Comparison of ENCODE assay signal across 8 mouse cellular contexts in the genomic region with DNA sequence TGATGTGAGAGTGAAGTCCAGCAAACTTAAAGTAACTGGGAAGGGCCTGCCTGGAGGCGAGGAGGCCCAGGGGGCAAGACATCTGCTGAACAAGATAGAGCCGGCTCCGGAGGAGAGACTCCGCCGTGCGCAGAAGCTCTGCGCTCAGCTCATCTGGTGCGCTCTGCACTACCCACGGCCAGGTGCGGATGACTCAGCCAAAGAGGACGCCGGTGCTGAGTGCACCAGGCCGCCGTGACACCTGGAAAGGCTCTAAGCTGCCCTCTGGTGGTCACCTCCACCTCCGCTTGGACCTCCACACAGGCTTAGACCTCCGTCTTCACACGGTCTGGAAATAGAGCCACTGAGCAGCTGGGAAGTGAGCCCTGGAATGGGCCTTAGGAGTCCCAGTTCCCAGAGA. TPM values are rescaled to one million over a fixed set of nuclear protein-coding genes. Genes with fewer than 3 reads are reported as not detected.
DNase-seq lines count a peak whose midpoint lies in the region; ATAC-seq and TF ChIP-seq lines count a peak whose summit lies in the region.

No protein-coding gene starts in this region.

- ATAC-seq in lung, embryonic 16.5 days (ENCODE audit: low read depth), result peak; percentile 48

- peak overlapping the region; percentile 40 for H3K4me2 ChIP-seq in lung, embryonic 16.5 days (ENCODE audit: low read depth, low read length)

- TF ChIP-seq CTCF in heart, adult 2 months (IDR thresholded peaks at IDR 0.05), result peak; percentile 84
- TF ChIP-seq CTCF in kidney, adult 2 months (conservative IDR thresholded peaks at IDR 0.05; ENCODE audit: insufficient read depth, insufficient read length, low read depth, low read length), result peak; percentile 91

- no peaks in the 10 kb centered on the region for H3K79me2 ChIP-seq in heart, adult 2 months (replicated peaks; ENCODE audit: control insufficient read depth, insufficient read depth, low read length)

- H3K4me3 ChIP-seq in heart, adult 2 months, result no peak overlapping the region
- H3K4me3 ChIP-seq in kidney, adult 2 months (ENCODE audit: insufficient read depth, low read depth, low read length), result no peak overlapping the region
- H3K4me3 ChIP-seq in lung, embryonic 16.5 days (ENCODE audit: low read length), result peak overlapping the region; percentile 6; the same call in 1 of the 2 replicates

- TF ChIP-seq EP300 in heart, adult 2 months (IDR thresholded peaks at IDR 0.05; ENCODE audit: insufficient read depth, low read depth, low read length), result 0 out of 2 replicates have a peak, but pooled peaks have one; percentile 6

- no peaks in the 10 kb centered on the region for H3K9me3 ChIP-seq in lung, embryonic 16.5 days (ENCODE audit: control insufficient read depth, low read length)

- H3K36me3 ChIP-seq in heart, adult 2 months (ENCODE audit: control insufficient read depth, insufficient read depth, low read length), result no peaks in the 10 kb centered on the region
- no peaks in the 10 kb centered on the region for H3K36me3 ChIP-seq in kidney, adult 2 months (ENCODE audit: control insufficient read depth, insufficient read depth, low read length)
- H3K36me3 ChIP-seq in lung, embryonic 16.5 days (ENCODE audit: control insufficient read depth, insufficient read depth, low read length), result no peaks in the 10 kb centered on the region

- H3K27me3 ChIP-seq in heart, adult 2 months (ENCODE audit: control insufficient read depth, insufficient read depth, low read length), result no peaks in the 10 kb centered on the region
- no peaks in the 10 kb centered on the region for H3K27me3 ChIP-seq in kidney, adult 2 months (replicated peaks; ENCODE audit: control insufficient read depth, insufficient read depth, low read length)
- H3K27me3 ChIP-seq in lung, embryonic 16.5 days (ENCODE audit: control insufficient read depth, insufficient read depth, low read depth, low read length), result peaks cover 46% of the 10 kb centered on the region

- intact Hi-C loops in heart, adult 2 months (cut with DNase I), result loop anchor here (2.0 kb wide), 1 partner anchor 20 kb away; no protein-coding TSS in a partner anchor

- 0 out of 2 replicates have a peak, but pooled peaks have one; percentile 18 for TF ChIP-seq POLR2A in heart, adult 2 months (IDR thresholded peaks at IDR 0.05; ENCODE audit: insufficient read depth, low read depth, low read length)
- no peak for TF ChIP-seq POLR2A in kidney, adult 2 months (IDR thresholded peaks at IDR 0.05; ENCODE audit: low read depth, low read length)

- no peak overlapping the region for H3K9ac ChIP-seq in heart, adult 2 months (ENCODE audit: low read depth, low read length)
- H3K9ac ChIP-seq in lung, embryonic 16.5 days (ENCODE audit: low read length), result 0 out of 2 replicates have a peak overlapping the region, but pooled peaks have one; percentile 17

- DNase-seq in 3134 (ENCODE audit: extremely low read depth, insufficient read length, low spot score), result peak; percentile 32
- peak; percentile 96 for DNase-seq in ZHBTc4 (ENCODE audit: low read depth, low spot score)
- DNase-seq in embryo, embryonic 10 days (ENCODE audit: low spot score), result peak; percentile 84
- peak; percentile 76 to 79 for DNase-seq in heart, adult 2 months
- peak; percentile 90 for DNase-seq in kidney, adult 2 months
- DNase-seq in ovary, postnatal 36 days (ENCODE audit: low spot score), result peak; percentile 75
- peak; percentile 56 for DNase-seq in urinary bladder, postnatal 10 days (ENCODE audit: low spot score)

- H3K4me1 ChIP-seq in heart, adult 2 months (ENCODE audit: control insufficient read depth, insufficient read depth, low read length), result peaks cover 6% of the 10 kb centered on the region
- no peaks in the 10 kb centered on the region; the same call in 1 of the 2 replicates for H3K4me1 ChIP-seq in kidney, adult 2 months (ENCODE audit: control insufficient read depth, insufficient read depth, low read length)
- H3K4me1 ChIP-seq in lung, embryonic 16.5 days (replicated peaks; ENCODE audit: control insufficient read depth, insufficient read depth, low read length), result peaks cover 20% of the 10 kb centered on the region

- 14% methylated on average over 17 of the region's 17 CpGs for WGBS in heart, adult 2 months
- 7% methylated on average over 17 of the region's 17 CpGs for WGBS in kidney, adult 2 months
- 2% methylated on average over 17 of the region's 17 CpGs for WGBS in lung, embryonic 16.5 days

- no peak overlapping the region; the same call in 1 of the 2 replicates for H3K27ac ChIP-seq in heart, adult 2 months
- H3K27ac ChIP-seq in kidney, adult 2 months (ENCODE audit: insufficient read depth, low read depth, low read length), result no peak overlapping the region
- H3K27ac ChIP-seq in lung, embryonic 16.5 days (ENCODE audit: low read length), result no peak overlapping the region

RNA-seq across cellular contexts. Expression of gene Mt1, which starts 7.7 kb away (rescaled TPM):
- total RNA-seq in heart, adult 2 months (2021), result 100 to 1,000 TPM; 279 to 438 TPM
- 420 and 727 TPM in 2 replicates for polyA plus RNA-seq in heart, adult 2 months (2012; rRNA removed)
- 906 and 994 TPM in 2 replicates for polyA plus RNA-seq in kidney, adult 2 months (2012; rRNA removed)
- 219 and 314 TPM in 2 replicates for polyA plus RNA-seq in lung, embryonic 16.5 days (2015; fragmentation: Nextera tagmentation; extraction: Ambion mirVana)

RNA-seq across cellular contexts. Expression of gene Mt2, which starts 14.1 kb away (rescaled TPM):
- total RNA-seq in heart, adult 2 months (2021), result 10 to 100 TPM; 51.8 to 74.4 TPM
- polyA plus RNA-seq in heart, adult 2 months (2012; rRNA removed), result 15.6 and 32.2 TPM in 2 replicates
- 57.6 and 80.2 TPM in 2 replicates for polyA plus RNA-seq in kidney, adult 2 months (2012; rRNA removed)
- polyA plus RNA-seq in lung, embryonic 16.5 days (2015; fragmentation: Nextera tagmentation; extraction: Ambion mirVana), result 40.6 and 63.7 TPM in 2 replicates

RNA-seq across cellular contexts. Expression of gene Nup93, which starts 27.8 kb away (rescaled TPM):
- total RNA-seq in heart, adult 2 months (2021), result 10 to 100 TPM; 13.7 to 15.5 TPM
- polyA plus RNA-seq in heart, adult 2 months (2012; rRNA removed), result 11.7 and 18.4 TPM in 2 replicates
- 11.2 and 11.9 TPM in 2 replicates for polyA plus RNA-seq in kidney, adult 2 months (2012; rRNA removed)
- polyA plus RNA-seq in lung, embryonic 16.5 days (2015; fragmentation: Nextera tagmentation; extraction: Ambion mirVana), result 80.2 and 86.2 TPM in 2 replicates

RNA-seq across cellular contexts. Expression of gene Mt3, which starts 34.1 kb away (rescaled TPM):
- 1 to 10 TPM; 2.9 to 3.8 TPM for total RNA-seq in heart, adult 2 months (2021)
- polyA plus RNA-seq in heart, adult 2 months (2012; rRNA removed), result 3.5 and 6.1 TPM in 2 replicates
- polyA plus RNA-seq in kidney, adult 2 months (2012; rRNA removed), result 4.2 and 8.4 TPM in 2 replicates
- 6.3 and 7.7 TPM in 2 replicates for polyA plus RNA-seq in lung, embryonic 16.5 days (2015; fragmentation: Nextera tagmentation; extraction: Ambion mirVana)

RNA-seq across cellular contexts. Expression of gene Mt4, which starts 49.5 kb away (rescaled TPM):
- not detected for total RNA-seq in heart, adult 2 months (2021)
- polyA plus RNA-seq in heart, adult 2 months (2012; rRNA removed), result not detected in 2 replicates
- polyA plus RNA-seq in kidney, adult 2 months (2012; rRNA removed), result not detected in 2 replicates
- 0.64 TPM in 1 of 2 replicates, not detected in the other for polyA plus RNA-seq in lung, embryonic 16.5 days (2015; fragmentation: Nextera tagmentation; extraction: Ambion mirVana)

Comparison
In these comparisons a context has a peak if more than half of its experiments do, and no peak if none do; other contexts are left out.
1. DNase-seq: peak in every context shown above with its lines; median percentile 96 in ZHBTc4; 90 in kidney, adult 2 months; 84 in embryo, embryonic 10 days; 78 in heart, adult 2 months; 75 in ovary, postnatal 36 days; 56 in urinary bladder, postnatal 10 days; 32 in 3134.